In genomic region chr8:120308131-120308530, GRCm38 (mm10) we compare ENCODE assay signal across 9 mouse cellular contexts.
DNase-seq lines count a peak whose midpoint lies in the region; ATAC-seq and TF ChIP-seq lines count a peak whose summit lies in the region.
"Had no signal": no experiment of that assay in that cellular context is flagged by ENCODE, and none has a peak within 500 bp of the region (broad histone marks: within the 10 kb centered on the region; RNA-seq: fewer than 3 reads in every experiment).

No protein-coding gene starts in this region.

- WGBS in hindbrain, embryonic 10.5 days, result 32% methylated on average over 8 of the region's 8 CpGs
- 37% methylated on average over 8 of the region's 8 CpGs for WGBS in midbrain, postnatal 0 days

- peak overlapping the region; percentile 66 for H3K27ac ChIP-seq in hindbrain, embryonic 10.5 days
- H3K27ac ChIP-seq in midbrain, postnatal 0 days (ENCODE audit: low read depth, low read length), result peak overlapping the region; percentile 55
- H3K27ac ChIP-seq: limb, embryonic 12.5 days had no signal

- DNase-seq in heart, adult 11 months, result peak; percentile 96
- no peak for DNase-seq in heart, postnatal 36 days
- peak; percentile 74 to 79 for DNase-seq in cerebellum, postnatal 10 days
- DNase-seq in hindbrain, embryonic 10.5 days (ENCODE audit: low spot score), result no peak
- no peak for DNase-seq in midbrain, postnatal 0 days (ENCODE audit: low spot score)
- DNase-seq in liver, result no peak
- no peak for DNase-seq in layer of hippocampus, postnatal 14 days (ENCODE audit: low spot score in 2 of 2)
- no peak for DNase-seq in right cerebral cortex, postnatal 10 days (ENCODE audit: low spot score in 2 of 2)

- H3K4me2 ChIP-seq in midbrain, postnatal 0 days (ENCODE audit: low read depth, low read length, poor library complexity, severe bottlenecking), result no peak overlapping the region
- H3K4me2 ChIP-seq: limb, embryonic 12.5 days had no signal

- no peaks in the 10 kb centered on the region for H3K9me3 ChIP-seq in hindbrain, embryonic 10.5 days
- H3K9me3 ChIP-seq in midbrain, postnatal 0 days (ENCODE audit: low read length), result no peaks in the 10 kb centered on the region
- H3K9me3 ChIP-seq: limb, embryonic 12.5 days had no signal

- TF ChIP-seq CTCF in midbrain, postnatal 0 days (IDR thresholded peaks at IDR 0.05), result no peak

- H3K27me3 ChIP-seq in hindbrain, embryonic 10.5 days (ENCODE audit: insufficient read depth, poor library complexity, severe bottlenecking), result peaks cover 96% of the 10 kb centered on the region
- H3K27me3 ChIP-seq in midbrain, postnatal 0 days (ENCODE audit: insufficient read depth, low read length), result no peaks in the 10 kb centered on the region; the same call in 1 of the 2 replicates

- H3K4me3 ChIP-seq in hindbrain, embryonic 10.5 days, result no peak overlapping the region
- H3K4me3 ChIP-seq in midbrain, postnatal 0 days (ENCODE audit: low read depth, low read length), result no peak overlapping the region
- H3K4me3 ChIP-seq: limb, embryonic 12.5 days had no signal

- H3K9ac ChIP-seq in midbrain, postnatal 0 days (replicated peaks; ENCODE audit: low read length, poor library complexity, severe bottlenecking), result 0 out of 2 replicates have a peak overlapping the region, but pooled peaks have one; percentile 1
- H3K9ac ChIP-seq: limb, embryonic 12.5 days had no signal

- intact Hi-C loops in heart, postnatal 36 days (cut with DNase I), result no loop called here

- no peak for ATAC-seq in midbrain, postnatal 0 days (ENCODE audit: low FRiP score)

- H3K4me1 ChIP-seq in hindbrain, embryonic 10.5 days (replicated peaks), result peaks cover 91% of the 10 kb centered on the region
- peaks cover 19% of the 10 kb centered on the region for H3K4me1 ChIP-seq in midbrain, postnatal 0 days (ENCODE audit: insufficient read depth, low read length)

- no peaks in the 10 kb centered on the region for H3K36me3 ChIP-seq in hindbrain, embryonic 10.5 days
- no peaks in the 10 kb centered on the region for H3K36me3 ChIP-seq in midbrain, postnatal 0 days (ENCODE audit: insufficient read depth, low read length)
- H3K36me3 ChIP-seq: limb, embryonic 12.5 days had no signal

Comparison
In these comparisons a context has a peak if more than half of its experiments do, and no peak if none do; other contexts are left out.
1. DNase-seq: peak in heart, adult 11 months (single experiment) and cerebellum, postnatal 10 days (2 of 2); none in heart, postnatal 36 days (0 of 2), hindbrain, embryonic 10.5 days (single experiment), midbrain, postnatal 0 days (single experiment), liver (single experiment), layer of hippocampus, postnatal 14 days (0 of 2) and right cerebral cortex, postnatal 10 days (0 of 2).